Mouse (Mus musculus) hindbrain, embryonic 13.5 days (tissue): Measurements from ENCODE around the gene Syt11. TPM values are rescaled to one million over a fixed set of nuclear protein-coding genes. Genes with fewer than 3 reads are reported as not detected.

Experiments used
- polyA plus RNA-seq: library from polyadenylated mRNA; unstranded; fragments of >200 nt; fragmentation: Nextera tagmentation; extraction: Ambion mirVana; gene quantifications from 2 replicates; pipeline ENCODE4 v1.2.1, GENCODE M21; 2015

Gene Syt11
- polyA plus RNA-seq, 1 experiment from 2014 or later: 215 TPM

Other genes starting within 250 kb of the Syt11 start
- 38.9 and 40.0 TPM in 2 replicates for gene Mex3a, start 242.8 kb downstream of the Syt11 start, polyA plus RNA-seq
- not detected in 2 replicates for gene Rab25, start 226.9 kb downstream of the Syt11 start, polyA plus RNA-seq
- 179 and 182 TPM in 2 replicates for gene Lamtor2, start 222.1 kb downstream of the Syt11 start, polyA plus RNA-seq
- gene Ubqln4, start 221.4 kb downstream of the Syt11 start, polyA plus RNA-seq: 36.7 and 38.3 TPM in 2 replicates
- 154 and 163 TPM in 2 replicates for gene Ssr2, start 199.3 kb downstream of the Syt11 start, polyA plus RNA-seq
- 160 and 165 TPM in 2 replicates for gene Arhgef2, start 169.2 kb downstream of the Syt11 start, polyA plus RNA-seq
- not detected in 2 replicates for gene Rxfp4, start 122.0 kb downstream of the Syt11 start, polyA plus RNA-seq
- gene Khdc4, start 89.4 kb downstream of the Syt11 start, polyA plus RNA-seq: 97.7 and 99.4 TPM in 2 replicates
- gene Rit1, start 58.3 kb downstream of the Syt11 start, polyA plus RNA-seq: 57.9 and 59.0 TPM in 2 replicates
- 13.0 and 13.9 TPM in 2 replicates for gene Gon4l, start 60.1 kb upstream of the Syt11 start, polyA plus RNA-seq
- gene Msto1, start 138.8 kb upstream of the Syt11 start, polyA plus RNA-seq: 43.1 and 48.4 TPM in 2 replicates
- 21.5 and 22.5 TPM in 2 replicates for gene Ash1l, start 175.5 kb upstream of the Syt11 start, polyA plus RNA-seq
- 135 and 140 TPM in 2 replicates for gene Dap3, start 176.0 kb upstream of the Syt11 start, polyA plus RNA-seq